Mouse (Mus musculus) adrenal gland, postnatal 25 days (tissue): Measurements from ENCODE around the gene Ttc9b. TPM values are rescaled to one million over a fixed set of nuclear protein-coding genes. Genes with fewer than 3 reads are reported as not detected.

Experiments used
- DNase-seq: peaks from one replicate; pipeline ENCODE4 v3.0.0; 2021; ENCODE audit warnings: mixed read lengths
- total RNA-seq: library from RNA; stranded (reverse); gene quantifications from 2 replicates; pipeline ENCODE4 v1.2.3, GENCODE M21; 2021

Ttc9b gene
- total RNA-seq, 1 experiment from 2014 or later = not detected

- DNase-seq = no peak
These were observed 9.2 kb upstream of the Ttc9b start for GRCm38 (mm10) chr7:27644471-27644870.

GRCm38 (mm10) chr7:27646516-27646915 is 7.2 kb upstream of the Ttc9b start:
- DNase-seq = no peak

- no peak for DNase-seq
These were observed 6.3 kb upstream of the Ttc9b start for GRCm38 (mm10) chr7:27647281-27648002.

- no peak for DNase-seq
These were observed 4.0 kb upstream of the Ttc9b start for GRCm38 (mm10) chr7:27649723-27650122.

GRCm38 (mm10) chr7:27650949-27651348 is 2.8 kb upstream of the Ttc9b start:
- DNase-seq = peak; percentile 81

GRCm38 (mm10) chr7:27654607-27655276 is 1.0 kb downstream of the Ttc9b start:
- DNase-seq = peak; percentile 36

GRCm38 (mm10) chr7:27655545-27655944 is 1.8 kb downstream of the Ttc9b start:
- DNase-seq = no peak

- no peak for DNase-seq
These were observed 2.9 kb downstream of the Ttc9b start for GRCm38 (mm10) chr7:27656600-27656999.

GRCm38 (mm10) chr7:27657824-27658395 is 4.2 kb downstream of the Ttc9b start:
- DNase-seq = no peak

- no peak for DNase-seq
These were observed 5.3 kb downstream of the Ttc9b start for GRCm38 (mm10) chr7:27658712-27659663.

GRCm38 (mm10) chr7:27662038-27662437 is 8.3 kb downstream of the Ttc9b start:
- no peak for DNase-seq

- no peak for DNase-seq
These were observed 19.4 kb downstream of the Ttc9b start for GRCm38 (mm10) chr7:27673064-27673574.

GRCm38 (mm10) chr7:27673575-27674131 is 19.9 kb downstream of the Ttc9b start:
- DNase-seq = peak; percentile 18

- DNase-seq = no peak
These were observed 20.4 kb downstream of the Ttc9b start for GRCm38 (mm10) chr7:27674195-27674521.

GRCm38 (mm10) chr7:27674522-27675221 is 21.0 kb downstream of the Ttc9b start, which contains the start of gene Map3k10:
Gene Map3k10 (minus strand): TSS chr7:27674598.
- DNase-seq = peak; percentile 91

- no peak for DNase-seq
These were observed 21.5 kb downstream of the Ttc9b start for GRCm38 (mm10) chr7:27675222-27675612.

GRCm38 (mm10) chr7:27683218-27683617 is 29.5 kb downstream of the Ttc9b start:
- no peak for DNase-seq

GRCm38 (mm10) chr7:27685220-27685619 is 31.5 kb downstream of the Ttc9b start:
- no peak for DNase-seq

- DNase-seq = no peak
These were observed 32.0 kb downstream of the Ttc9b start for GRCm38 (mm10) chr7:27685681-27686080.

- DNase-seq = no peak
These were observed 33.3 kb downstream of the Ttc9b start for GRCm38 (mm10) chr7:27687043-27687442.

GRCm38 (mm10) chr7:27687836-27688235 is 34.1 kb downstream of the Ttc9b start:
- no peak for DNase-seq
